Mouse (Mus musculus): ENCODE data around the gene Cers6.

GRCm38 (mm10) chr2:69128321-69128720 lies 267.1 kb downstream of the Cers6 start:
- TF ChIP-seq CTCF (IDR thresholded peaks at IDR 0.05; ENCODE audit: control insufficient read depth, insufficient read depth, insufficient replicate concordance, low read depth, low read length) = no peak
- TF ChIP-seq POLR2A (IDR thresholded peaks at IDR 0.05; ENCODE audit: control insufficient read depth, low read depth, low read length) = no peak
